11 mouse cellular contexts compared by ENCODE assay signal in genomic region chr7:50783652-50784051, GRCm38 (mm10).
DNase-seq lines count a peak whose midpoint lies in the region; ATAC-seq and TF ChIP-seq lines count a peak whose summit lies in the region.
"Had no signal": no experiment of that assay in that cellular context is flagged by ENCODE, and none has a peak within 500 bp of the region (broad histone marks: within the 10 kb centered on the region; RNA-seq: fewer than 3 reads in every experiment).

No protein-coding gene starts in this region.

- intact Hi-C loops in gastrocnemius, adult 2 months (cut with DNase I): no loop called here

- H3K9ac ChIP-seq in lung, postnatal 0 days (replicated peaks; ENCODE audit: low read depth): no peak overlapping the region
- H3K9ac ChIP-seq in midbrain, embryonic 14.5 days (replicated peaks; ENCODE audit: low read length): no peak overlapping the region
- H3K9ac ChIP-seq: limb, embryonic 12.5 days had no signal

- TF ChIP-seq EP300 in lung, postnatal 0 days (IDR thresholded peaks at IDR 0.05): no peak

- H3K27me3 ChIP-seq in lung, postnatal 0 days (replicated peaks; ENCODE audit: insufficient read depth, low read length): no peaks in the 10 kb centered on the region
- no peaks in the 10 kb centered on the region for H3K27me3 ChIP-seq in midbrain, embryonic 14.5 days (ENCODE audit: control insufficient read depth, insufficient read depth, low read length)
- H3K27me3 ChIP-seq: limb, embryonic 12.5 days had no signal

- WGBS in lung, postnatal 0 days: 52% methylated on average over 1 of the region's 1 CpGs
- 41% methylated on average over 1 of the region's 1 CpGs for WGBS in lung, adult 2 months
- WGBS in midbrain, embryonic 14.5 days: 85% methylated on average over 1 of the region's 1 CpGs

- no peak for TF ChIP-seq POLR2A in lung, adult 2 months (IDR thresholded peaks at IDR 0.05; ENCODE audit: borderline replicate concordance, extremely low read depth, low read depth, low read length)

- H3K27ac ChIP-seq in gastrocnemius, adult 2 months: no peak overlapping the region
- H3K27ac ChIP-seq in lung, postnatal 0 days (ENCODE audit: low read length): no peak overlapping the region
- H3K27ac ChIP-seq in midbrain, embryonic 14.5 days (replicated peaks; ENCODE audit: low read depth, low read length): no peak overlapping the region
- H3K27ac ChIP-seq: limb, embryonic 12.5 days had no signal

- TF ChIP-seq CTCF in gastrocnemius, adult 2 months (IDR thresholded peaks at IDR 0.05): peak; percentile 19; the same call in 1 of the 2 replicates
- TF ChIP-seq CTCF in lung, postnatal 0 days (IDR thresholded peaks at IDR 0.05): peak; percentile 50
- TF ChIP-seq CTCF in lung, adult 2 months (IDR thresholded peaks at IDR 0.05; ENCODE audit: insufficient read depth, low read length): no peak

- no peak overlapping the region for H3K4me2 ChIP-seq in lung, postnatal 0 days (replicated peaks; ENCODE audit: low read depth, low read length)
- no peak overlapping the region for H3K4me2 ChIP-seq in midbrain, embryonic 14.5 days (ENCODE audit: low read length)
- H3K4me2 ChIP-seq: limb, embryonic 12.5 days had no signal

- no peaks in the 10 kb centered on the region for H3K4me1 ChIP-seq in lung, postnatal 0 days (ENCODE audit: insufficient read depth, low read depth, low read length)
- no peaks in the 10 kb centered on the region for H3K4me1 ChIP-seq in lung, adult 2 months (ENCODE audit: control insufficient read depth, insufficient read depth, low read length)
- H3K4me1 ChIP-seq in midbrain, embryonic 14.5 days (ENCODE audit: control insufficient read depth, insufficient read depth, low read length): no peaks in the 10 kb centered on the region
- H3K4me1 ChIP-seq: limb, embryonic 12.5 days had no signal

- no peak overlapping the region for H3K4me3 ChIP-seq in gastrocnemius, adult 2 months
- H3K4me3 ChIP-seq in lung, postnatal 0 days (ENCODE audit: low read depth, low read length): no peak overlapping the region
- H3K4me3 ChIP-seq in lung, adult 2 months (replicated peaks; ENCODE audit: extremely low read depth, low read depth, low read length): no peak overlapping the region
- no peak overlapping the region for H3K4me3 ChIP-seq in midbrain, embryonic 14.5 days (replicated peaks; ENCODE audit: low read depth, low read length)
- H3K4me3 ChIP-seq: limb, embryonic 12.5 days had no signal

- ATAC-seq in lung, postnatal 0 days: no peak
- ATAC-seq in midbrain, embryonic 14.5 days (ENCODE audit: low FRiP score, low TSS enrichment): no peak
- ATAC-seq in CD4-positive, CD25-positive, alpha-beta regulatory T cell, adult 4 months: no peak

- no peaks in the 10 kb centered on the region for H3K9me3 ChIP-seq in lung, postnatal 0 days (ENCODE audit: low read length)
- H3K9me3 ChIP-seq in midbrain, embryonic 14.5 days (ENCODE audit: control insufficient read depth, low read length): no peaks in the 10 kb centered on the region
- H3K9me3 ChIP-seq: limb, embryonic 12.5 days had no signal

- DNase-seq in gastrocnemius, adult 2 months: no peak
- no peak for DNase-seq in gastrocnemius, postnatal 10 days
- no peak for DNase-seq in lung, postnatal 0 days (ENCODE audit: low spot score)
- no peak for DNase-seq in lung, adult 2 months
- DNase-seq in embryo, embryonic 10 days (ENCODE audit: low spot score): peak; percentile 72
- peak; percentile 41 for DNase-seq in midbrain, embryonic 14.5 days
- no peak for DNase-seq in urinary bladder, postnatal 36 days (ENCODE audit: low spot score in 2 of 2)
- DNase-seq: adrenal gland, adult 2 months; cerebellum, adult 9-11 months had no signal

- no peaks in the 10 kb centered on the region for H3K36me3 ChIP-seq in lung, postnatal 0 days (ENCODE audit: insufficient read depth, low read length)
- H3K36me3 ChIP-seq in midbrain, embryonic 14.5 days (ENCODE audit: control insufficient read depth, insufficient read depth, low read length): no peaks in the 10 kb centered on the region
- H3K36me3 ChIP-seq: limb, embryonic 12.5 days had no signal

Comparison
In these comparisons a context has a peak if more than half of its experiments do, and no peak if none do; other contexts are left out.
1. DNase-seq: peak in embryo, embryonic 10 days (single experiment) and midbrain, embryonic 14.5 days (single experiment); none in gastrocnemius, adult 2 months (single experiment), gastrocnemius, postnatal 10 days (single experiment), lung, postnatal 0 days (single experiment), lung, adult 2 months (single experiment) and urinary bladder, postnatal 36 days (0 of 2).